Mouse (Mus musculus): ENCODE measurements around the gene Atrn. TPM values are rescaled to one million over a fixed set of nuclear protein-coding genes. Genes with fewer than 3 reads are reported as not detected.
"Not testable (repeated sequence)": the region's sequence is repeated elsewhere in the genome, so short reads cannot be mapped to it uniquely, and the experiment has no call there.

Atrn gene
- polyA plus RNA-seq, 2 experiments, result 11.5 to 17.9 TPM

DNA sequence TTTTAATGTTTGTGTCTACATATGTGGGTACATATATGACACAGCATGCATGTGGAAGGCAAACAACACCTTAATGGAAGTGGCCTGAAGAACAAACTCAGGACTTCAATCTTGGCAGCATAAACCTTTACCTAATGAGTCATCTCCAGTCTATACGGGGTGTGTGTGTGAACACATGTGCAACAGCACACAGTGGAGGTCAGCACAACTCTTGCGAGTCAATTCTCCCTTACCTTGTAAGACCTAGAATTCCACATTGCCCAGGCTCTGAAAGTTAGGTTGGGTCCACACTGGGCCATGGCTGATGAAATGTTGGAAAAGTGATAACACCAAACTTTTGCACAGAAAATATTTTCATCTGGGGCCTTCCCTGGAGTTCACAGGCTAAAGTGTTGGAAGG lies 124.3 kb downstream of the Atrn start:
- 78% methylated on average over 2 of the region's 2 CpGs for WGBS
- no peak for TF ChIP-seq POLR2A (IDR thresholded peaks at IDR 0.05; ENCODE audit: borderline replicate concordance, extremely low read depth, insufficient read depth, insufficient read length)

DNA sequence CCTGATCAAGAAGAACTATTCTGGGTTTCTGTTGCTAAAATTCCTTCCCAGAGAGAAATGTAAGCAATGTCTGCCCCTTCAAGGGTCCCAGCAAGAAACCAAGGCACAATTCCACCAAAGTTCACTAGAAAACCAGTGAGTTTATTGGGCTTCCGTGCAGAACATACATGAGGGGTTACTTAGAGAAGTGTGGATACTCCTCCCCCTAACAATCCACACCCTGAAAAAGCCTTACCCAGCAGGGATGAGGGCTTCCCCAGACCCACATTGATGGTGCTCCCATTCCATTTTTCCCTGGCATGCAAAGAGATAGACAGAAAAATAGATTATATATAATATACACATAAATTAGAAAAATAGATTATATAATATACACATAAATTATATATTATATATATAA lies 124.7 kb downstream of the Atrn start:
- no peak overlapping the region for H3K4me2 ChIP-seq (replicated peaks; ENCODE audit: low read depth, low read length, severe bottlenecking)
- no peak for DNase-seq (ENCODE audit: low spot score)
- peaks cover 27% of the 10 kb centered on the region for H3K36me3 ChIP-seq (ENCODE audit: control insufficient read depth, insufficient read depth, low read length)
- H3K4me1 ChIP-seq (ENCODE audit: control insufficient read depth, insufficient read depth, low read length), result no peaks in the 10 kb centered on the region
- H3K27ac ChIP-seq (replicated peaks; ENCODE audit: low read depth, low read length), result no peak overlapping the region
- no peak overlapping the region for H3K9ac ChIP-seq (ENCODE audit: low read depth, low read length, severe bottlenecking)
- 85% methylated on average over 1 of the region's 1 CpGs for WGBS
- H3K27me3 ChIP-seq (ENCODE audit: control insufficient read depth, insufficient read depth, low read length), result no peaks in the 10 kb centered on the region
- ATAC-seq (ENCODE audit: low FRiP score, low read depth), result no peak
- H3K4me3 ChIP-seq (replicated peaks; ENCODE audit: low read length), result no peak overlapping the region
- H3K9me3 ChIP-seq (ENCODE audit: control insufficient read depth, low read length), result no peaks in the 10 kb centered on the region
- TF ChIP-seq POLR2A (IDR thresholded peaks at IDR 0.05; ENCODE audit: borderline replicate concordance, extremely low read depth, insufficient read depth, insufficient read length), result no peak

More for the DNA sequence above, 124.3 kb downstream of the Atrn start:
- peaks cover 31% of the 10 kb centered on the region for H3K36me3 ChIP-seq (ENCODE audit: control insufficient read depth, insufficient read depth, low read length)
- no peaks in the 10 kb centered on the region for H3K9me3 ChIP-seq (ENCODE audit: control insufficient read depth, low read length)
- H3K4me3 ChIP-seq (replicated peaks; ENCODE audit: low read length), result no peak overlapping the region
- ATAC-seq (ENCODE audit: low FRiP score, low read depth), result no peak
- H3K4me2 ChIP-seq (replicated peaks; ENCODE audit: low read depth, low read length, severe bottlenecking), result no peak overlapping the region
- no peaks in the 10 kb centered on the region for H3K27me3 ChIP-seq (ENCODE audit: control insufficient read depth, insufficient read depth, low read length)
- H3K27ac ChIP-seq (replicated peaks; ENCODE audit: low read depth, low read length), result no peak overlapping the region
- no peak overlapping the region for H3K9ac ChIP-seq (ENCODE audit: low read depth, low read length, severe bottlenecking)
- DNase-seq (ENCODE audit: low spot score), result no peak
- no peaks in the 10 kb centered on the region for H3K4me1 ChIP-seq (ENCODE audit: control insufficient read depth, insufficient read depth, low read length)

DNA sequence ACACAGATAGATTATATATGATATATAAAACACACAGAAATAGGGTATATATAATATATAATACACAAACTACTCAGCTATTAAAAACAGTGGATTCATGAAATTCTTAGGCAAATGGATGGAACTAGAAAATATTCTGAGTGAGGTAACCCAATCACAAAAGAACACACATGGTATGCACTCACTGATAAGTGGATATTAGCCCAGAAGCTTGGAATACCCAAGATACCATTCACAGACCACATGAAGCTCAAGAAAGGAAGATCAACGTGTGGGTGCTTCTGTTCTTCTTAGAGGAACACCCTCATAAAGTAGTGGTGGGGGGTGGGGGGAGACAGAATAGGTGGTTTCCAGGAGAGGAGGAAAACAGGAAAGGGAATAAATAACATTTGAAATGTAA lies 125.1 kb downstream of the Atrn start:
- H3K4me1 ChIP-seq (ENCODE audit: control insufficient read depth, insufficient read depth, low read length); H3K27me3 ChIP-seq (ENCODE audit: control insufficient read depth, insufficient read depth, low read length); H3K4me3 ChIP-seq (replicated peaks; ENCODE audit: low read length); H3K4me2 ChIP-seq (replicated peaks; ENCODE audit: low read depth, low read length, severe bottlenecking); DNase-seq (ENCODE audit: low spot score); H3K9me3 ChIP-seq (ENCODE audit: control insufficient read depth, low read length); ATAC-seq (ENCODE audit: low FRiP score, low read depth); H3K9ac ChIP-seq (ENCODE audit: low read depth, low read length, severe bottlenecking); H3K27ac ChIP-seq (replicated peaks; ENCODE audit: low read depth, low read length): not testable (repeated sequence)
- H3K36me3 ChIP-seq (ENCODE audit: control insufficient read depth, insufficient read depth, low read length), result peaks cover 23% of the 10 kb centered on the region
- 63% methylated on average over 1 of the region's 1 CpGs for WGBS

DNA sequence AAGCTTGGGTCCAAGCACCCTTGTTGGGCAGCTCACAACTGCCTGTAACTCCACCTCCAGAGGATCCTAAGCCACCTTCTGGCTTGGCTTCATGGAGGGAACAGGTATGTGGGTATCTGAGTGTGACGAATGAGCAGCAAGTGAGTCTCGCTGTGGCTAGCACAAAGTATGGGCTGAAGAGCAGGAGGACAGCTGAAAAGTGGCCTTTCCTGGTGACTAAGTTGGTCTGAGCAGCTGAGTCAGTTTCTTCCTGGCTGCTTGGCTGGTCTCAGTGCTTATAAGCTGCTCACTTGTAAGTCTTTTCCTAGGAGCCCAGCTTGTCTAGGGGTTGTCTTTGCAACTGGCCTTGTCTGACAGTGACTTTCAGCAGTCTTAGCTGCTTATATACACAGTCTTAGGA lies 130.0 kb downstream of the Atrn start:
- H3K4me2 ChIP-seq (replicated peaks; ENCODE audit: low read depth, low read length, severe bottlenecking), result no peak overlapping the region
- peaks cover 8% of the 10 kb centered on the region; the same call in 1 of the 2 replicates for H3K4me1 ChIP-seq (ENCODE audit: control insufficient read depth, insufficient read depth, low read length)
- H3K9me3 ChIP-seq (ENCODE audit: control insufficient read depth, low read length), result no peaks in the 10 kb centered on the region
- no peak for DNase-seq (ENCODE audit: low spot score)
- no peak for ATAC-seq (ENCODE audit: low FRiP score, low read depth)
- TF ChIP-seq POLR2A (IDR thresholded peaks at IDR 0.05; ENCODE audit: borderline replicate concordance, extremely low read depth, insufficient read depth, insufficient read length), result no peak
- H3K27me3 ChIP-seq (ENCODE audit: control insufficient read depth, insufficient read depth, low read length), result peaks cover 10% of the 10 kb centered on the region; the same call in 1 of the 2 replicates
- H3K9ac ChIP-seq (ENCODE audit: low read depth, low read length, severe bottlenecking), result no peak overlapping the region
- 86% methylated on average over 2 of the region's 2 CpGs for WGBS
- no peak overlapping the region for H3K4me3 ChIP-seq (replicated peaks; ENCODE audit: low read length)
- no peak overlapping the region for H3K27ac ChIP-seq (replicated peaks; ENCODE audit: low read depth, low read length)
- no peaks in the 10 kb centered on the region for H3K36me3 ChIP-seq (ENCODE audit: control insufficient read depth, insufficient read depth, low read length)

DNA sequence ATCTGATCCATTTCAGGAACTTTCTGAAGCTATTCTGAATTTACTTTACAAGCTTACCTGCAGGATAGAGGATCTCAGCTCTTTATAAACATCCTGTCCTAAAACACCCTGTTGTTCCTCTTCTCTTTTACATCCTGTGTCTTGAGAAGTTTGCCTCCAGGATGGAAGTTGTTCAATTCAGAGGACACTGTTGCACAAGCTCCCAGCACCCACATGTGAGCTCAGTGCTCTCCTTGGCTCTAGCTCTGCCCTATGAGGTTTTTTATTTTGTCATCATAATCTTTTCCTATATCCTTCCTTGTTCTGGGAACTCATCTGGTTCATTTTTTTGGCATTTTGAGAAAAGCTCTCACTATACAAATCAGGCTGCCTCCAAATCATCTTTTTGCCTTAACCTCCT lies 130.5 kb downstream of the Atrn start:
- ATAC-seq (ENCODE audit: low FRiP score, low read depth) (no peak), DNase-seq (ENCODE audit: low spot score) (no peak)
- Histone ChIP-seq H3K4me2 (replicated peaks; ENCODE audit: low read depth, low read length, severe bottlenecking) (no peak overlapping the region), H3K36me3 (ENCODE audit: control insufficient read depth, insufficient read depth, low read length) (no peaks in the 10 kb centered on the region), H3K27ac (replicated peaks; ENCODE audit: low read depth, low read length) (no peak overlapping the region), H3K4me3 (replicated peaks; ENCODE audit: low read length) (no peak overlapping the region), H3K4me1 (ENCODE audit: control insufficient read depth, insufficient read depth, low read length) (peaks cover 11% of the 10 kb centered on the region; the same call in 1 of the 2 replicates), H3K9ac (ENCODE audit: low read depth, low read length, severe bottlenecking) (no peak overlapping the region), H3K27me3 (ENCODE audit: control insufficient read depth, insufficient read depth, low read length) (peaks cover 14% of the 10 kb centered on the region), H3K9me3 (ENCODE audit: control insufficient read depth, low read length) (no peaks in the 10 kb centered on the region)
- TF ChIP-seq POLR2A (IDR thresholded peaks at IDR 0.05; ENCODE audit: borderline replicate concordance, extremely low read depth, insufficient read depth, insufficient read length), result no peak

All from limb, embryonic 14.5 days (tissue).